Mouse (Mus musculus) hindbrain, embryonic 16.5 days (tissue): Measurements from ENCODE around the gene Psmb11. TPM values are rescaled to one million over a fixed set of nuclear protein-coding genes. Genes with fewer than 3 reads are reported as not detected.

Experiments used
- ATAC-seq: fragments of 200-750 bp; cut with Nextera tagmentation; 2 replicates; pipeline ENCODE4 v1.8.0; 2017; ENCODE audit warnings: moderate TSS enrichment, moderate library complexity
- H3K27ac ChIP-seq: fragments of 300-500 bp; sonication (generic); 2 replicates; pipeline ENCODE4 v1.5.1; 2014; ENCODE audit warnings: low read depth, mild to moderate bottlenecking, control low read depth, low read length, moderate library complexity
- H3K27me3 ChIP-seq: fragments of 300-500 bp; sonication (generic); replicated peaks from 2 replicates; pipeline ENCODE4 v1.6.1; 2014; ENCODE audit warnings: low read length; ENCODE audit not compliant: control insufficient read depth, insufficient read depth
- H3K36me3 ChIP-seq: fragments of 300-500 bp; sonication (generic); 2 replicates; pipeline ENCODE4 v1.6.1; 2014; ENCODE audit warnings: mild to moderate bottlenecking, low read length, moderate library complexity, mixed read lengths; ENCODE audit not compliant: control insufficient read depth, insufficient read depth
- H3K4me1 ChIP-seq: fragments of 300-500 bp; sonication (generic); 2 replicates; pipeline ENCODE4 v1.6.1; 2014; ENCODE audit warnings: low read depth, low read length; ENCODE audit not compliant: control insufficient read depth, insufficient read depth
- H3K4me2 ChIP-seq: fragments of 300-500 bp; sonication (generic); 2 replicates; pipeline ENCODE4 v1.6.1; 2014; ENCODE audit warnings: mild to moderate bottlenecking, low read length, control low read depth, moderate library complexity
- H3K4me3 ChIP-seq: fragments of 300-500 bp; sonication (generic); 2 replicates; pipeline ENCODE4 v1.5.1; 2014; ENCODE audit warnings: mild to moderate bottlenecking, low read length, control low read depth, moderate library complexity
- H3K9ac ChIP-seq: fragments of 300-500 bp; sonication (generic); 2 replicates; pipeline ENCODE4 v1.6.1; 2014; ENCODE audit warnings: low read depth, mild to moderate bottlenecking, control low read depth, low read length, moderate library complexity
- H3K9me3 ChIP-seq: fragments of 300-500 bp; sonication (generic); 2 replicates; pipeline ENCODE4 v1.6.1; 2014; ENCODE audit warnings: mild to moderate bottlenecking, low read length, moderate library complexity; ENCODE audit not compliant: control insufficient read depth
- WGBS: fragments of 180-500 bp; shearing (Covaris S2); extraction: QIAGEN DNeasy Blood & Tissue Kit; methylation state at CpG from one replicate; pipeline ENCODE4 v1.1.7; 2014; 5-methylcytosine and 5-hydroxymethylcytosine counted together
- polyA plus RNA-seq: library from polyadenylated mRNA; unstranded; fragments of >200 nt; fragmentation: Nextera tagmentation; extraction: Ambion mirVana; gene quantifications from 2 replicates; pipeline ENCODE4 v1.2.1, GENCODE M21; 2015

The Psmb11 gene
- polyA plus RNA-seq, result 0.16 and 0.37 TPM in 2 replicates

DNA sequence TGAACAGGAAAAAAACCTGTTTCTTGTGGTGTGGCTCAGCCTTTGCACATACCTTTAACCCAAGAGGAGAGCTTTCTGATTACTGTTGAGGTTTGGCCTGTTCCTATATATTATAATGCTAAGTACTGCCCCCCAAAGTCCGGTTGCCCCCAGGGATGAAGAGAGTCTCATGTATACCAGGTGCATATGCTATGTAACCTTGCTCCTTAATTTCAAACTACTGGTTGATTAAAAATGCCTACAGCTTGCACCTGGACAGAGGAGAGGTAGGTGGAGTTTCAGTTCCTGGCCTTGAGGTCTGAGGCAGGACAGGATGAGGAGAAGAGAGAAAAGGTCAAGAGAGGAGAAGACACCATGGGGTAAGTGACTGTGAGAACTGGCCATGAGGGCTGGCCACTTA, at the start of gene Psmb11:
TSS of gene Psmb11 (plus strand) at position 301 of the 400 bp plus-strand sequence.
- Histone ChIP-seq H3K9me3 (no peaks in the 10 kb centered on the region), H3K4me2 (no peak within 1 kb of the TSS), H3K9ac (no peak within 1 kb of the TSS), H3K36me3 (no peaks in the 10 kb centered on the region), H3K4me3 (no peak within 1 kb of the TSS), H3K4me1 (peaks cover 9% of the 10 kb centered on the region), H3K27ac (no peak within 1 kb of the TSS), H3K27me3 (no peaks in the 10 kb centered on the region)
- ATAC-seq, result no peak
- WGBS, result 90% methylated on average over 1 of the region's 1 CpGs

DNA sequence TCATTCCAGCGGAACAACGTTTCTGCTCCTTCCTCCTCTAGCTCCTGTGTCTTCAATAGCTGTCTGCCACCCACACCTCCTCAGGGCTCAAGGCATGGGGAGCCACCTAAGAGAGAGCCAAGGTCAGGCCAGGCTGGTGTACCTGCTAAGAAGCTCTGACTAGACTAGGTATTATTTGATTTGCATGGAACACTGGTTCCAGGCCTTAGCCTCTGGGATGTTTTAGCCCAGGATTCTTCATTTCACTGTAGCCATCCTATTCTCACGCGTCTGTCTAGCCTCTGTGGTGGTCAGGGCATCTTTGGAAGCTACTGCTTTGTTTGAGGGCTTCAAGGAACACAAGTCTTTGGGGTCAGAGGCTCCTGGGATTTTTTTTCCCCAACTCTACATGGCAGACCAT, 49.1 kb upstream of the Psmb11 start:
- WGBS, result 48% methylated on average over 4 of the region's 4 CpGs
- H3K27ac ChIP-seq, result no peak overlapping the region
- peaks cover 16% of the 10 kb centered on the region for H3K27me3 ChIP-seq
- H3K36me3 ChIP-seq, result no peaks in the 10 kb centered on the region
- no peak overlapping the region for H3K4me2 ChIP-seq
- no peak for ATAC-seq
- H3K4me1 ChIP-seq, result peaks cover 21% of the 10 kb centered on the region
- H3K9ac ChIP-seq, result 0 out of 2 replicates have a peak overlapping the region, but pooled peaks have one; percentile 4
- no peak overlapping the region for H3K4me3 ChIP-seq
- H3K9me3 ChIP-seq, result no peaks in the 10 kb centered on the region

DNA sequence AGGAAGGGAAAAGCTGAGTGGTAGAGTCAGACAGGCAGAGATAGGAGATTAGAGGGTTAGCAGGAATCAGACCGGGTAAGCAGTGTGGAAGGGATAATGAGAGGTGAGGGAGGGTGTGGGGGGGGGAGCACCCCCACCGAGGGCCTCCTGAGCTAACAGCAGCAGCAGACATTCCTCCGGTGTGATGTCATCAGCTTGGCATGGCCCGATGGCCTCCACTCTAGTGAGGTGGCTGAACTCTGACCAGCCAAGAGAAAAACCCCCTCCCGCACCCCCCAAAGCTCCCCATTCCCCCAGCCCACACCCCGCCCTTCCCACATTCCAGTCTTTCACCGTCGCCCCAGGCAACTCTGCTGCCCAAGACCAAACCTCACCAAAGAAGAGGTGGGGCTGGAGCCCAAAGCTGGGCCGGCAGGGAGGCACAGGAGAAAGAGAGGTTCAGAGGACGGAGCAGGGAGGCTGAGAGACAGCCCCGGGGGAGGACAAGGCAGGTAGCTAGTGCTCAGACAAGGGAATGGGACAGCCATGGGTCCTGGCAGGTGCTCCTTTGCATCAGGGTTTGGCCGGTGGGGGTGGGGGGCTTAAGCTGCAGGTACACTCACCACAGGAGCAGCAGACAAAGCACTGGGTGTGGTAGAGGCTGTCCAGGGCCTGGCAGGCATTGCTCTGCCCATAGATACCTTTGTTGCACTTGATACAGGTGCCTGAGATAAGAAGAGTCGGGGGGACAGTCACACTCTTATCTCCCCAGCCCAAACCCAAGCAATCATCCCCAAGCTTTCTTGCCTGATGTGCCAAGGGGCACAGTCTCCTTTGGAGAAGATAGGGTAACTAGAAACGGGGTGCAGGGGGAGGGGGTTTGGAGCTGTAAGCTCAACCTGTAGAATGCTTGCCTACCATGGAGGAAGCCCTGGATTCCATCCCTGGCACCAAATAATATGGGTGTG, 48.2 kb upstream of the Psmb11 start:
- 7% methylated on average over 12 of the region's 14 CpGs for WGBS
- 0 out of 2 replicates have a peak overlapping the region, but pooled peaks have one; percentile 2 for H3K27ac ChIP-seq

DNA sequence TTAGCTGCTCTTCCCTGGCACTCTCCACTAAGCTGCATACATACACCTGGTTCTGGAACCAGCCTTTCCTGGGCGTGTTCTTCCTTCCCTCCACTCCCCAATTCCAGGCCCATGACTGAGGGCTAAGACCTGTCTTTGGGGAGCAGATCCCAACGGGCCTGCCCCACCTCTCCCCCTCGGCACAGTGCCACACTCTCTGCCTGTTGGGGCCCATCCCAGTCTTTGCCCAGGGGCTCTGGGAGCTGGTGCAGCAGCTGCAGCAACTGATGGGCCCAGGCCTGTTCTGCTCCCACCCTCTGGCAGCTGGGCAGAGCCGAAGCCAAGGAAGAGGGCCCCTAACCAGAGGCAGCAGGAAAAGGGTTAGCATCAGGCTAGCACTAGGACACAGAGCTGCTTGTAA, 47.0 kb upstream of the Psmb11 start:
- Histone ChIP-seq H3K9me3 (no peaks in the 10 kb centered on the region), H3K27me3 (peaks cover 19% of the 10 kb centered on the region), H3K36me3 (no peaks in the 10 kb centered on the region), H3K9ac (no peak overlapping the region), H3K4me1 (peaks cover 30% of the 10 kb centered on the region), H3K4me2 (peak overlapping the region; percentile 91), H3K4me3 (no peak overlapping the region), H3K27ac (no peak overlapping the region)
- ATAC-seq, result no peak
- WGBS, result 15% methylated on average over 4 of the region's 4 CpGs

More for the DNA sequence above, 48.2 kb upstream of the Psmb11 start:
- Histone ChIP-seq H3K9ac (peak overlapping the region; percentile 18; the same call in 1 of the 2 replicates), H3K4me1 (peaks cover 25% of the 10 kb centered on the region), H3K36me3 (no peaks in the 10 kb centered on the region), H3K4me2 (peak overlapping the region; percentile 20; the same call in 1 of the 2 replicates), H3K9me3 (no peaks in the 10 kb centered on the region), H3K27me3 (peaks cover 19% of the 10 kb centered on the region), H3K4me3 (no peak overlapping the region)
- no peak for ATAC-seq

DNA sequence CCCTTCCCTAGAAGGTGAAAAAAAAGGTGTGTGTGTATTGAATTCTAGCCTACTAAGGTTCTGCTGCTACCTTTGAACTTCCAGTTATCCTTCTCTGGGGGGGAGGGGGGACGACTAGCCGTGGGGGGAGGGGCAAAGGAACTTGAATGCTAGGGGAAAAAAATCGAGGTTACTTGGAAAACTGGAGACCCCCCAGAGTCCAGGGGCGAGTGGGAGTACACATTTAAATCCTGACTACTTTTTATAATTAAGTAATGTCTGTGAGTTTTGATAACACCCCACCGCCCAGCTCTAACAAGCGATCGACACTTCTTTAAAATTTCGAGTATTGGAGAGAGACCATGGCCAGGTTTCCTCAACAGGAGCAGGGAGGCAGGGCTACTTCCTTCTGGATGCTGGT, 46.2 kb upstream of the Psmb11 start:
- Histone ChIP-seq H3K4me2 (peak overlapping the region; percentile 91), H3K9ac (no peak overlapping the region), H3K4me1 (peaks cover 30% of the 10 kb centered on the region), H3K9me3 (no peaks in the 10 kb centered on the region), H3K4me3 (peak overlapping the region; percentile 66), H3K27me3 (peaks cover 19% of the 10 kb centered on the region), H3K36me3 (no peaks in the 10 kb centered on the region), H3K27ac (no peak overlapping the region)
- ATAC-seq, result no peak
- 4% methylated on average over 8 of the region's 8 CpGs for WGBS

DNA sequence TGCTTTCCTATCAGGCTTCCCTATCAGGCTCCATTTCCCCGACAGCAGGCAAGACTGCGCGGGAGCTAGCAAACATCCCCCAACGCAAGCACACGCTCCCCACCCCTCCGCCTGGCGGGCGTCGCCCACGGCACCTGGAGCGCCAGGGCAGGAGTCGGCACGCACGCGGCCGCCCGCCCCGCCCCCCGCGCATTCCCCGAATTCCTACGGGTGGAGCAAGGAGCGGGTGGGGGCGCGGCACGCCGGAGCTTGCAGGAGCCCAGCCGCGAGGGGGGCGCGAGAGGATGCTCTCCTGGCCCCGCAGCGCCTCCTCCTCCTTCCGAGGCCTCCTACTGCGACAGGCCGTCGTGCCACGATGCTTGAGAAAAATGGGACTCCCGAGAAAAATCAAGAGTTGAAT, 45.6 kb upstream of the Psmb11 start:
- peak overlapping the region; percentile 66 for H3K4me3 ChIP-seq
- WGBS, result 1% methylated on average over 36 of the region's 39 CpGs
- H3K4me2 ChIP-seq, result peak overlapping the region; percentile 91
- ATAC-seq, result no peak
- no peak overlapping the region for H3K27ac ChIP-seq
- no peaks in the 10 kb centered on the region for H3K36me3 ChIP-seq
- peaks cover 30% of the 10 kb centered on the region for H3K4me1 ChIP-seq
- no peaks in the 10 kb centered on the region for H3K9me3 ChIP-seq
- H3K27me3 ChIP-seq, result peaks cover 19% of the 10 kb centered on the region
- H3K9ac ChIP-seq, result peak overlapping the region; percentile 70

DNA sequence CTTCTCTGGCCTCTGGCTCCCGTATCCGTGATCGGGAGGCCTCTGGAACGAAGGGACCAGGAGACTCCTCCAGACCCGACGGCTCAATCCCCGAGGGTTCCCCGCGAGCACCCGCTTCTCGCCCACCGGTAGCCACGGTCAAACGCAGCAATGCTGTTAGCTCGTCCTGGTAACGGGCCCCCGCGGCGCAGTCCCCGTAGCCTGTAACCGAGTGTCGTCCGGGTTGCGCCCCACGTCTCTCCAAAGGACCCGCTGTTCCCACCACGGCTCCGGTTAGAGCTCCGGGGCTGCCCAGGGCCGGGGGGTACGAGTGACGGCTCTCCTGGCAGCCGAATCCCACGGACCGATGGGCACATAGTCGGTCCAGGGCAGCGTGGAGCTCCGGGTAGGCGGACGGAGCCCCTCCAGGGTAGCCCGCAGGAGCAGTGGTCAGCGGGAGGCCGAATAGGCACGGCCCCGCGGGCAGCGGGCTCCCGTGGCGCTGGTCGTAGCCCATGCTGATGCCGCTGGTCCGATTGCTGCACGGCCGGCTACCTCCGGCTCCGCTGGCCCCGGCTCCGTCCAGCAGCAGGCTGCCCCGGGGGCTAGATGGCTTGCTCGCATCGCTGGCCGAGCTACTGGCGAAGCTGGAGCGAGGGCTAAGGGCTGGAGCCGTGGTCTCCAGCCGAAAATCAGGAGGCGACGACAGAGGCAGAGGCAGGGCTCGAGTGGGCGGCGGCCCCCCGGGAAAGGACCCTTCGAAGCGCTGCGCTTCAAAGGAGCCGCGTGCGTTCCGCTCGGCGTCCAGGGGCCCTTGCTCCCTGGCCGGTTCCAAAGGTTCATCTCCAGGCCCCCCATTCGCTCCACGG, 44.8 kb upstream of the Psmb11 start:
- peak; percentile 19; the same call in 1 of the 2 replicates for ATAC-seq
- no peaks in the 10 kb centered on the region for H3K9me3 ChIP-seq
- H3K4me1 ChIP-seq, result peaks cover 30% of the 10 kb centered on the region
- peak overlapping the region; percentile 66 for H3K4me3 ChIP-seq
- peak overlapping the region; percentile 91 for H3K4me2 ChIP-seq
- H3K36me3 ChIP-seq, result no peaks in the 10 kb centered on the region
- peak overlapping the region; percentile 70 for H3K9ac ChIP-seq
- under 1% methylated on average over 65 of the region's 84 CpGs for WGBS
- H3K27me3 ChIP-seq, result peaks cover 19% of the 10 kb centered on the region
- peak overlapping the region; percentile 68 for H3K27ac ChIP-seq

DNA sequence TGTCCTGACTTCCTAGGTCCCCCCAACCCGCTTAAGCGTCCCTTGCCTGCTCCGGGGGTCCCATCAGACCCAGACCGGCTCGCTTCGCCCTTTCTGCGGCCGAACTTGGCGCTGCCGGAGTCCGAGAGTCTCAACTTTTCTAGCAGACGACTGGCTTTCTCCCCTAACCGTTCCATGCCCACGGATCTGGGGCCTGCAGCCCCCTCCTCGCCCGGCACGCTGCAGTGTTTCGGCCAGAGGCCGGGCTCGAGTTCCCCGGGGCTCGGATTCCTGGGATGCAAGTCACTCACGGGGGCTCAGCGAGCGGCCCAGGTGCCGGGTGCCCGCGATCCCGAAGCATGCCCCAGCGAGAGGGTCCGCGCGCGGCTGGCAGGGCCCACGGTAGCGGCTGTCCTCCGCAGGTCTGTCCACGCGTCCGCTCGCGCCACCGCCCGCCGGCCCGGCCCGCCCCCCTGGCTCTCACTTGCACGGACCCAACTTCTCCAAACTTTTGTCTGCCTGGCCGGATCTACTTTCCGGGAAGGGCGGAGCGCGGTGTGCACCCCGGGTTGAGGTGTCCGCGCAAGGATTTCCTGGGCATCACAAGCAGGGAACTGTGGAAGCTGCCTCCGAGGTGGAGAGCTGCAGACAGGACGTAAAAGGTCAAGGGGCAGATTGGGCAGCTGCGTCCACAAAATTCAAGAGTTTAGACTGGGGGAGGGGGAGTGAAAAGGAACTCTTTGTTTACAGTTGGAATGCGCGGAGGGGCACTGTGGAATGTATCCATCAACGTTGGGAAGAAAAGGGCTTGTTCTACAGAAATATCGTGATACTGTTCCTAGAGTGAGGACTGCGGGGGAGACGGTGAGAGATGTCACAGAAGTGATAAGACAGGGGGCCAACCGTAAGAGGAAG, 43.9 kb upstream of the Psmb11 start, which contains the start of gene Ajuba:
TSS of gene Ajuba (minus strand) at position 470 of the 894 bp plus-strand sequence.
- Histone ChIP-seq H3K36me3 (no peaks in the 10 kb centered on the region), H3K9ac (peak within 1 kb of the TSS; percentile 70), H3K4me1 (peaks cover 30% of the 10 kb centered on the region), H3K9me3 (no peaks in the 10 kb centered on the region), H3K27me3 (peaks cover 19% of the 10 kb centered on the region), H3K4me2 (peak within 1 kb of the TSS; percentile 91), H3K4me3 (peak within 1 kb of the TSS; percentile 66), H3K27ac (peak within 1 kb of the TSS; percentile 79)
- peak; percentile 77 for ATAC-seq
- WGBS, result under 1% methylated on average over 66 of the region's 66 CpGs
